Mouse (Mus musculus) liver, embryonic 12.5 days (tissue): ENCODE results near the gene Bnip2. TPM values are rescaled to one million over a fixed set of nuclear protein-coding genes. Genes with fewer than 3 reads are reported as not detected.

Source experiments
- ATAC-seq: fragments of 200-750 bp; cut with Nextera tagmentation; 2 replicates; pipeline ENCODE4 v1.8.0; 2017; ENCODE audit warnings: moderate number of reproducible peaks, mild to moderate bottlenecking, moderate library complexity
- H3K27ac ChIP-seq: fragments of 300-500 bp; sonication (generic); 2 replicates; pipeline ENCODE4 v1.5.1; 2016; ENCODE audit warnings: mild to moderate bottlenecking
- H3K27me3 ChIP-seq: fragments of 300-500 bp; sonication (generic); replicated peaks from 2 replicates; pipeline ENCODE4 v1.6.1; 2016; ENCODE audit warnings: mild to moderate bottlenecking, moderate library complexity
- H3K36me3 ChIP-seq: fragments of 300-500 bp; sonication (generic); 2 replicates; pipeline ENCODE4 v1.6.1; 2016; ENCODE audit warnings: mild to moderate bottlenecking, moderate library complexity
- H3K4me1 ChIP-seq: fragments of 300-500 bp; sonication (generic); 2 replicates; pipeline ENCODE4 v1.6.1; 2016
- H3K4me2 ChIP-seq: fragments of 300-500 bp; sonication (generic); 2 replicates; pipeline ENCODE4 v1.6.1; 2016; ENCODE audit warnings: mild to moderate bottlenecking, moderate library complexity
- H3K4me3 ChIP-seq: fragments of 300-500 bp; sonication (generic); 2 replicates; pipeline ENCODE4 v1.5.1; 2016; ENCODE audit warnings: mild to moderate bottlenecking, moderate library complexity
- H3K9ac ChIP-seq: fragments of 300-500 bp; sonication (generic); 2 replicates; pipeline ENCODE4 v1.6.1; 2016; ENCODE audit warnings: mild to moderate bottlenecking, moderate library complexity
- H3K9me3 ChIP-seq: fragments of 300-500 bp; sonication (generic); replicated peaks from 2 replicates; pipeline ENCODE4 v1.6.1; 2016; ENCODE audit warnings: mild to moderate bottlenecking, moderate library complexity
- WGBS: fragments of 180-500 bp; shearing (Covaris S2); methylation state at CpG from one replicate; pipeline ENCODE4 v1.1.7; 2016; ENCODE audit not compliant: insufficient replicate concordance; 5-methylcytosine and 5-hydroxymethylcytosine counted together
- polyA plus RNA-seq: library from polyadenylated mRNA; unstranded; fragments of >200 nt; fragmentation: Nextera tagmentation; extraction: Ambion mirVana; gene quantifications from 2 replicates; pipeline ENCODE4 v1.2.1, GENCODE M21; 2016

The Bnip2 gene
- polyA plus RNA-seq, 1 experiment from 2014 or later, result 60.1 TPM

DNA sequence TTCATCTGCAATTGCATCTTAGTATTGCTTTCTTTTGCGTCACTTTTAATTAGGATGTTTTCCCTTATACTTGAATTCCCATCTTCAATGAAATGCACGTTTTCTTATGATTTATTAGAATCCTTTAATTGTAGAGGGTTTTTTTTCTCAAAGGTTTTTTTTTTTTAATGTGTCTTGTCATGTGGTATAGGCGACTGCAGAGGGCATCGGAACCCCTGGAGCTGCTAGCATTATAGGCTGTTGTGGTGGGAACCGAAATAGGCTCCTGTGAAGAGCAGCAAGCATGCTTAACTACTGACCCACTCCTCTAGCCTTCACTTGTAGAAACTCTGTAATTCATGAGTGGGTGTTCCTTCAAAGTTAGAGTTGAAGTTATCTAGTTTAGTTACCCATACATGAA lies 1.1 kb downstream of the Bnip2 start:
- H3K9ac ChIP-seq, result peak overlapping the region; percentile 99
- H3K4me1 ChIP-seq, result peaks cover 53% of the 10 kb centered on the region

DNA sequence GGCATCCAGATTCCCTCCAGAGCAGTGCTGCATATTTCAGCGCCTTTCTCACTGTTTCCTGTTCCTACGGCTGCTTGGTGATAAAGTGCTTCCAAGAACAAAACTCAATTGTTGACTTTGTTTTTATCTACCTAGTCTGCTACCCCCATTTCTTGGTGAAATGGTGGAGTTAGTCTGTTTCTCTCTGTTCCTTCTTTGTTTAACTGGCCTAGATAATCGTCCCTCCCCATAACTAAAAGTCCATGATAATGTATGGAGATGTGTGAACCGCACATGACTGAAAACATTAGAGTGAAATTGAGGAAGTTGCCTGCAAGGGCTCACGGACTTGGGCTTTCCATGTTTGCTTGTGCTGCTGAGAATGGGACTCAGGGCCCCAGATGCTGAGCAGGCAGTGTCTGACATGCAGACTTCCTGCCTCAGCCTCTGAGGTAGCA lies 3.6 kb downstream of the Bnip2 start:
- Histone ChIP-seq H3K9me3 (no peaks in the 10 kb centered on the region), H3K9ac (no peak overlapping the region)

More for the DNA sequence above, 1.1 kb downstream of the Bnip2 start:
- 0 out of 2 replicates have a peak, but pooled peaks cover 7% of the 10 kb centered on the region for H3K27me3 ChIP-seq
- H3K36me3 ChIP-seq, result peaks cover 15% of the 10 kb centered on the region
- whole genome bisulfite sequencing, result 15% methylated on average over 5 of the region's 5 CpGs
- H3K4me2 ChIP-seq, result peak overlapping the region; percentile 79
- ATAC-seq, result no peak
- H3K27ac ChIP-seq, result peak overlapping the region; percentile 97; the same call in 1 of the 2 replicates
- peak overlapping the region; percentile 100 for H3K4me3 ChIP-seq
- H3K9me3 ChIP-seq, result no peaks in the 10 kb centered on the region

DNA sequence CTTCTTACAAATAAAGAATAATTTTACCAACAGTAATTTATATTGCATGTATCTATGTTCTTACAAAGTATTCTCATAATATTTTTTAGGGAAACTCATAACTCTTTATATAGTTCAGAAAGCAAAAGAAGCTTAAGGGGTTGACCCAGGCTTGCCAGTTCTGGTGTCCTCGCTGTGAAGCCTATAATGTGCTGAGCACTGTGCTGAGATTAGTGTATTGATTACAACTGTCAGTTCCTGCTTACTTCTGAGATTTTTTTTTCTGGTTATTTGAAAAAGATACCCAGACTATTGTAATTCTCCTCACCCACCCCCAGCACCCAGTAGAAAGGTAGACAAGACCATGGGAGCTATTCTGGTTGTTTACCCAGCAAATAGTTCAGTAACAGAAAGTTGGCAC lies 4.2 kb downstream of the Bnip2 start:
- Histone ChIP-seq H3K9ac (no peak overlapping the region), H3K9me3 (no peaks in the 10 kb centered on the region), H3K27me3 (no peaks in the 10 kb centered on the region), H3K36me3 (peaks cover 43% of the 10 kb centered on the region), H3K4me2 (peak overlapping the region; percentile 35; the same call in 1 of the 2 replicates), H3K4me3 (no peak overlapping the region), H3K27ac (no peak overlapping the region), H3K4me1 (peaks cover 52% of the 10 kb centered on the region)
- WGBS, result 48% methylated on average over 1 of the region's 1 CpGs
- no peak for ATAC-seq

More for the DNA sequence above, 3.6 kb downstream of the Bnip2 start:
- H3K27ac ChIP-seq, result peak overlapping the region; percentile 2; the same call in 1 of the 2 replicates
- no peaks in the 10 kb centered on the region for H3K27me3 ChIP-seq
- peak overlapping the region; percentile 35 for H3K4me2 ChIP-seq
- H3K4me1 ChIP-seq, result peaks cover 53% of the 10 kb centered on the region
- ATAC-seq, result no peak
- WGBS, result 12% methylated on average over 5 of the region's 5 CpGs
- H3K36me3 ChIP-seq, result peaks cover 37% of the 10 kb centered on the region
- no peak overlapping the region for H3K4me3 ChIP-seq

DNA sequence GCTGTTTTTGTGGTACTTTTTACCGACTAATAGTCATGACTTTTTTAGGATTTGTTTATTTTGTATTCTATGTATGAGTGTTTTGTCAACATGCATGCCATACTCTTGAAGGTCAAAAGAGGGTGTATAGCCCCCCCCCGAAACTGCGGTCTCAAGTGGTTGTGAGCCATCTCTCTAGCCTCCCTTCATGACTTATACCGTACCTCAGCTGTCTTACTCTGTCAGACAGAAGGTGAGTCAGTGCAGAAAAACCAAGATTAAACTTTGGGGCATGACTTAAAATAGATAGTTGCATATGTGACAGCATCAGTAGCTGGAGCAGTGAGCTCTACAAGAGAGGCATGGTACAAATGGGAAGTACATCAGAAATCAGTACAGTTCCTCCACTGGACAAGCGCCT lies 5.3 kb downstream of the Bnip2 start:
- WGBS, result 85% methylated on average over 5 of the region's 5 CpGs
- Histone ChIP-seq H3K27ac (no peak overlapping the region), H3K4me1 (peaks cover 47% of the 10 kb centered on the region), H3K4me3 (no peak overlapping the region), H3K36me3 (peaks cover 54% of the 10 kb centered on the region), H3K9me3 (no peaks in the 10 kb centered on the region), H3K9ac (no peak overlapping the region), H3K27me3 (no peaks in the 10 kb centered on the region), H3K4me2 (no peak overlapping the region)
- ATAC-seq, result no peak

- ATAC-seq, result no peak
- Histone ChIP-seq H3K4me2 (no peak overlapping the region), H3K9me3 (no peaks in the 10 kb centered on the region), H3K27me3 (no peaks in the 10 kb centered on the region), H3K27ac (no peak overlapping the region), H3K36me3 (peaks cover 93% of the 10 kb centered on the region), H3K4me3 (no peak overlapping the region), H3K4me1 (peaks cover 7% of the 10 kb centered on the region; the same call in 1 of the 2 replicates), H3K9ac (no peak overlapping the region)
- WGBS, result 91% methylated on average over 1 of the region's 1 CpGs
These were observed 10.1 kb downstream of the Bnip2 start for GRCm38 (mm10) chr9:69999318-69999717.

DNA sequence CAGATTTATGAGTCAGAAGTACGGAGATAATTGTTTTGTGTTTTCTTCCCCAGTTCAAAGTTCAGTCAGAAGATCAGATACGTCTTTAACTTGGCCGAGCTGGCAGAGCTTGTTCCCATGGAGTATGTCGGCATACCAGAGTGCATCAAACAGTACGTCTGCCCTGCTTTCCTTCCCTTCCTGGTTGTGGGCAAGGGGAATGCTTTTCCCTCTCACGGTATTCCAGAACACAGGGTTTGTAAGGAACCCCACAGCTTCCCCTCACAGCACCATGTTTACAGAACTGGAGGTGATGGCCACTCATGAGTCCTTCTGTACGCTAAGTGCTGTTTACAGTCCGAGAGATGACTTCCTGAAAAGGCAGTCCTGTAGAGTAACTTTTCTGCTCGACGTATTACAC lies 14.2 kb downstream of the Bnip2 start:
- H3K4me3 ChIP-seq, result no peak overlapping the region
- peaks cover 91% of the 10 kb centered on the region for H3K36me3 ChIP-seq
- H3K27me3 ChIP-seq, result no peaks in the 10 kb centered on the region
- 86% methylated on average over 10 of the region's 10 CpGs for WGBS
- no peak for ATAC-seq
- no peak overlapping the region for H3K4me2 ChIP-seq
- no peak overlapping the region for H3K27ac ChIP-seq
- no peak overlapping the region for H3K9ac ChIP-seq
- no peaks in the 10 kb centered on the region for H3K4me1 ChIP-seq
- H3K9me3 ChIP-seq, result no peaks in the 10 kb centered on the region

DNA sequence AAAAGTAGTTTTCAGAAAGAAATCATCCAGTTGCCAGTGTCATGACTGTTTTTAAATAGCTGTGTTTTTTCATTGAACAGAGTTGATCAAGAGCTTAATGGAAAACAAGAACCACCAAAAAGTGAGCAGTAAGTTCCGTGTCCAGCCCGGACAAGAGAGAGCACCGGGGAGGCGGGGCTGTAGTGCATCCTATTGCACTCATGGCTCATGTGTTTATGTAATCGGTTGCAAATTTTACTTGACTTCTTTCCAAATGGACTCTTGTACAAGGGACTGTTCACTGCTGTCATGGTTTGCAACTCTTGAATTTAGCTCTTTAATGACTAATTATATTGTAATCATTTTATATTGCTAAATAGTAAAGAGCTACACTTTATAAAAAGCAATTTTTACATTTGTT lies 17.7 kb downstream of the Bnip2 start:
- H3K27ac ChIP-seq, result no peak overlapping the region

DNA sequence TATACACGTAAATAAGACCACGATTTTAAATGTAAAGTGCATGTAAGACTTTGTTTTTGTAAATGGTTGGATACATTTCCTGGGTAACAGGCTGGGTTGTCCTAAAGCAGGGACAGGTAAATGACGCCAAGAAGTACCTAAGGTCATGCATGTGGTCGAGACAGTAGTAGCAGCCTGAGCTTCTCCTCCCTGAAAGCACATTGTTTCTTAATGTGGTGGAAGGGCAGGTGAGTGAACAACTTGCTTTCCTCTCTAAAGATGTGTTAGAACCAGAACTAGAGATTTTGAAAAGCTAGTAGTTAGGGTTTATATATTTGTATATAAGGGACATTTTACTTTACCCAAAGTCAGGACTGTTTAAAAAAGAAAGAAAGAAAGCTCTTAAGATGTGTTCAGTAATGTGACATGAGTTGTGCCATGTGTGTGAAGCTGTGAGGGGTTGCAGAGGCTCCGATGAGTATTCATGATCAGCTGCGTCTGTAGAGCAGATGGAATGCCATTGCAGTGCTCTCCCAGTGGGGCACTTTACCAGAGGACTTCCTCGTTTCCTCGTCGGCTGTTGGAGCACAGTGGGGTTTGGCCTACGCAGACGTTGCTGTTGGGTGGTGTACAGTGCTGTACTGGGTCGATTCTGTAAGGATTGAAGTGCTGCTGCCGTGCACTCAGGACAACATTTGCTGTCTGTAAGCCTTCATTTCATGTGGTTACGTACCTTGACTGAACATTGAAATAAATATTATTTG lies 18.4 kb downstream of the Bnip2 start:
- Histone ChIP-seq H3K9ac (no peak overlapping the region), H3K4me3 (no peak overlapping the region), H3K9me3 (no peaks in the 10 kb centered on the region), H3K27ac (no peak overlapping the region), H3K4me1 (peaks cover 30% of the 10 kb centered on the region), H3K4me2 (no peak overlapping the region), H3K36me3 (peaks cover 68% of the 10 kb centered on the region), H3K27me3 (no peaks in the 10 kb centered on the region)
- WGBS, result 80% methylated on average over 14 of the region's 14 CpGs
- no peak for ATAC-seq

More for the DNA sequence above, 17.7 kb downstream of the Bnip2 start:
- no peak overlapping the region for H3K4me2 ChIP-seq
- peaks cover 75% of the 10 kb centered on the region for H3K36me3 ChIP-seq
- H3K9ac ChIP-seq, result no peak overlapping the region
- H3K4me3 ChIP-seq, result no peak overlapping the region
- H3K9me3 ChIP-seq, result no peaks in the 10 kb centered on the region
- no peaks in the 10 kb centered on the region for H3K27me3 ChIP-seq
- H3K4me1 ChIP-seq, result peaks cover 28% of the 10 kb centered on the region
- WGBS, result 87% methylated on average over 5 of the region's 5 CpGs
- no peak for ATAC-seq

DNA sequence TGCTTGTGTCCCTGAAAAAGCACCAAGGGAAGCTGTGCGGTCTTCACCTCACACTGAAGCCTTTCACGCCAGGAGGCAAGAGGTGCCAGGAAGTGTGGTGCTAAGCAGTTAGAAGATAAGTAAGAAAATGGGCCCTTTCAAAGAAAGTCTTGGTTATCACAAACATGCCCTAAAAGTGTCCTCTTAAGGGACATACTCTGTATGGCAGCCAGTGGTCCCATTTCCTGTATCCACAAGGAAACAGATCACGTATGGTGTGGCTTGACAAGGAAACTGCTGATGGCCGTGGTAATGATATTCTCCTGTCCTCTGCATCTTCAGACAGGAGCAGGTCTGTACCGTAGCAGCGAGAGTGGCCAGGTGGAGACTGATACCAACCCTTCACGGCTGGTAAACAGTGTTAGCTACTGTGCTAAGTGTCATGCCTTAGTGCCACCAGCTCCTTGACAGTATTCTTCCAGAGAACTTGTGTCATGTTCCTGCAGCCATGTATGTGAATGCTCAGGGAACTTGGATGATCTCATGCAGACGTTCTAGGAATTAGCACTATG lies 20.6 kb downstream of the Bnip2 start:
- Histone ChIP-seq H3K9me3 (no peaks in the 10 kb centered on the region), H3K4me1 (peaks cover 48% of the 10 kb centered on the region), H3K36me3 (peaks cover 49% of the 10 kb centered on the region), H3K27me3 (no peaks in the 10 kb centered on the region), H3K9ac (no peak overlapping the region), H3K4me3 (no peak overlapping the region), H3K27ac (peak overlapping the region; percentile 69), H3K4me2 (peak overlapping the region; percentile 18; the same call in 1 of the 2 replicates)
- peak; percentile 33 for ATAC-seq
- WGBS, result 34% methylated on average over 8 of the region's 8 CpGs

DNA sequence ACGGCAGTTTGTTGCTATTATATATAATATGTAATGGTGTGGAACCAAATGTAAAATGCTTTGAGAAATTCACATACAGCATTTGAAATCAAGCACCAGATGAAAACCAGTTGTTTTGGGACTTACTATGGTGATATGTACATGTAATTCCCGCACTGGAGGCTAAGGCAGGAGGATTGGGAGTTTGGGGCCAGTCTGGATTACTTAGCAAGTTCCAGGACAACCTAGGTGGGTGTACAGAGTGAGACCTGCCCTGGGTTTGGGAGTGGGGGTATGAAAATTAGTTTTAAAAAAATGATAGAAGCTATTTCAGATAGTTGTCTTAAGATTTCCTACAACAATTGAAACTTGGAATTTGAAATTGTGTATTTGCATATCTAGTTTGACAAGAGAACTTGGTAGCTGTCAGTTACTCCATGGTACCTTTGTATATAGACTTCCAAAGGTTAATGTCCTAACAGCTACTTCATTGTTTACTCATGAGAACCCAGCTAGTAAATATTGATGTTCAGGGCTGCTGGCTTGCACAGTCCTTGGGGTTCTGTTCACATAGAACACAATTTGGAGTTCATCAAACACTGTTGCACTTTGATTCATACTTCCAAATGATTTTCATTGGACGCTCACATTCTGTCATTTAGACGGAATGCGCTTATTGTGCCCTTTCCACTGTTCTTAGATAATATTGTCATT lies 21.7 kb downstream of the Bnip2 start:
- Histone ChIP-seq H3K36me3 (peaks cover 44% of the 10 kb centered on the region), H3K4me3 (no peak overlapping the region), H3K27me3 (no peaks in the 10 kb centered on the region), H3K9me3 (no peaks in the 10 kb centered on the region), H3K9ac (no peak overlapping the region), H3K27ac (peak overlapping the region; percentile 96), H3K4me1 (peaks cover 55% of the 10 kb centered on the region), H3K4me2 (peak overlapping the region; percentile 12; the same call in 1 of the 2 replicates)
- ATAC-seq, result no peak
- 87% methylated on average over 5 of the region's 5 CpGs for WGBS

DNA sequence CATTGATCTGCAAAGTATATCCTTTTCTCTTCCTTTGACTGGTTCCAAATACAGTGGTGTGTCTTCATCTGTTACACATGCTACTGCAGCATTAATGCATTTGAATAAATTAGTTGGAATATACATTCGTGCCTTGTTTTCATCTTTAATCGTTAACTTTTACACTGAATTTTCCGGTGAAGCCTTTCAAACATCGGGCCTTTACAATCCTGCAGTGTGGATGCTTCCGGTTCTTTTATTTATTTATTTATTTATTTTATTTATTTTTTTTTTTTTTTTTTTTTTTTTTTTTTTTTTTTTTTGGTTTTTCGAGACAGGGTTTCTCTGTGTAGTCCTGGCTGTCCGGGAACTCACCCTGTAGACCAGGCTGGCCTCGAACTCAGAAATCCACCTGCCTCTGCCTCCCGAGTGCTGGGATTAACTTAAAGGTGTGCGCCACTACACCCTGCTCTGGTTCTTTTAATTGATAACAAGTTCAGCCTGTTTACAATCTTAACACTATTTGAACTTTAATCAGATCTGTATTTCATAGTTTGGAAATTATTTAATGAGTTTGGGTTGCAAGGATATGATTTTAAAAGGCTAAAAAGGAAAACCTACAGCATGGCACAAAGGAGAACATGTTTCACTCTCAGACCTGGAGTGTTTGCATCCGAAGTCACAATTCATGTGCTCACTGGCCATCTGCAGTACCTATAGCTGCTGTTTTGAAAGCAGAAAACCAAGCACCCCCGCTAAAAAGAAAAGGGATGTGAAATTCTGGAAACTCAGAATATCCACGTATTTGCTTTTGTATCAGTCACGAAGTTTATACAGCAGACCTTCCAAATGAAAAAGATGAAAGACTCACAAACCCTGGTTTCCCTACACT lies 22.5 kb downstream of the Bnip2 start:
- H3K4me1 ChIP-seq, result peaks cover 63% of the 10 kb centered on the region
- WGBS, result 54% methylated on average over 14 of the region's 14 CpGs
- H3K36me3 ChIP-seq, result peaks cover 46% of the 10 kb centered on the region
- H3K27ac ChIP-seq, result peak overlapping the region; percentile 96
- H3K27me3 ChIP-seq, result no peaks in the 10 kb centered on the region
- ATAC-seq, result peak; percentile 43; the same call in 1 of the 2 replicates
- peak overlapping the region; percentile 77 for H3K4me2 ChIP-seq
- no peaks in the 10 kb centered on the region for H3K9me3 ChIP-seq
- peak overlapping the region; percentile 96 for H3K9ac ChIP-seq
- H3K4me3 ChIP-seq, result peak overlapping the region; percentile 96
